Mouse (Mus musculus): ENCODE results near the gene Tex38.

DNA sequence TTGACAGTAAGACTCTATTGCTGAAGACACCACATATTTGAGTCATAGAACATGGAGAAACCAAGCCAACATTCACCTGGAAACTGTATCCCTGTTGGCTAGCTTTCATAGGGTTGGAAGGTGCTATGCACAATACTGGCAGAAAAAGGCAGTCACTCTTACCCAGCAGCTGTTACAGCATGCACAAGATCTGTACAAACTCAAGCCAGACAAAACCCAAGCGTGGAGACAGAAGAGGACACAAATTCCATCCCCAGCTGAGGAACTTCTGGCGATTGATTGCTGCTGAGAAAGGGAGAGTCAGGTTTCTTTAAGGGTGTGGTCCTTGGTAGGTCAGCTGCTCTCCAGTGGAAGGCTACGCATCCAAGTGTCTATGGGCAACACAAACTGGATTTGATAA, 39.4 kb upstream of the Tex38 start:
- TF ChIP-seq POLR2A (IDR thresholded peaks at IDR 0.05; ENCODE audit: low read depth, low read length) (no peak), CTCF (conservative IDR thresholded peaks at IDR 0.05; ENCODE audit: insufficient read depth, insufficient read length, low read depth, low read length) (no peak)
